Mouse (Mus musculus) intestine, embryonic 16.5 days (tissue): ENCODE measurements at regions not wholly inside any gene's neighbourhood (a gene's known extent, or its start where the extent isn't known, plus 50 kb on each side); places are given as distances from the start of the nearest gene placed in this dataset.

ENCODE experiments used
- ATAC-seq: fragments of 200-750 bp; cut with Nextera tagmentation; 2 replicates; pipeline ENCODE4 v1.8.0; 2017; ENCODE audit warnings: moderate TSS enrichment, moderate library complexity
- H3K27ac ChIP-seq: fragments of 300-500 bp; sonication (generic); 2 replicates; pipeline ENCODE4 v1.5.1; 2014; ENCODE audit warnings: mild to moderate bottlenecking, low read length
- H3K27me3 ChIP-seq: fragments of 300-500 bp; sonication (generic); replicated peaks from 2 replicates; pipeline ENCODE4 v1.6.1; 2014; ENCODE audit warnings: low read length, control low read depth, mixed read lengths; ENCODE audit not compliant: control insufficient read depth, insufficient read depth
- H3K36me3 ChIP-seq: fragments of 300-500 bp; sonication (generic); 2 replicates; pipeline ENCODE4 v1.6.1; 2014; ENCODE audit warnings: low read length, control low read depth; ENCODE audit not compliant: control insufficient read depth, insufficient read depth
- H3K4me1 ChIP-seq: fragments of 300-500 bp; sonication (generic); 2 replicates; pipeline ENCODE4 v1.6.1; 2014; ENCODE audit warnings: low read length, control low read depth, mixed read lengths; ENCODE audit not compliant: control insufficient read depth, insufficient read depth
- H3K4me2 ChIP-seq: fragments of 300-500 bp; sonication (generic); 2 replicates; pipeline ENCODE4 v1.6.1; 2014; ENCODE audit warnings: low read depth, low read length, control low read depth
- H3K4me3 ChIP-seq: fragments of 300-500 bp; sonication (generic); 2 replicates; pipeline ENCODE4 v1.5.1; 2014; ENCODE audit warnings: mild to moderate bottlenecking, low read length
- H3K9ac ChIP-seq: fragments of 300-500 bp; sonication (generic); 2 replicates; pipeline ENCODE4 v1.6.1; 2014; ENCODE audit warnings: low read depth, low read length
- H3K9me3 ChIP-seq: fragments of 300-500 bp; sonication (generic); 2 replicates; pipeline ENCODE4 v1.6.1; 2016; ENCODE audit warnings: low read length, control low read depth; ENCODE audit not compliant: control insufficient read depth
- WGBS: fragments of 180-500 bp; shearing (Covaris S2); extraction: QIAGEN DNeasy Blood & Tissue Kit; methylation state at CpG from one replicate; pipeline ENCODE4 v1.1.7; 2014; 5-methylcytosine and 5-hydroxymethylcytosine counted together

DNA sequence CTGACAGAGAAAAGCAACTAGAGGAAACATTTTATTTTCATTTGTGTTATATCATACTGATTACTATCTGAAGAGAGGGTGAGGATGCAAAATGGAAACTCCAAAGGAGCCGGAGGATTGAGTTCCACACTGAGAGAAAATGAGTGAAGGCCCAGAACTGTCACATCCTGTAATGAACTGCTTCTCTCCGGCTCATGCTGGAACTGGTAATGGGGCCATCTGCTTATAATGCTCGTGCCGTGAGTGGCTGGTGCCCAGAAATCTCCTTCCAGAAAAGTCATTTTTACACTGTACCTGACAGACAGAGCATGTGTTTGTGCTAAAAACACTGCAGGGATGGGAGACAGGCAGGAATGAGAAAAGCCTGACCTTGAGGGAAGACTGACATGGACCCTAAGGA, 483.5 kb upstream of the Pkdcc start:
- Histone ChIP-seq H3K4me3 (no peak overlapping the region), H3K27ac (no peak overlapping the region), H3K4me2 (no peak overlapping the region), H3K27me3 (no peaks in the 10 kb centered on the region), H3K36me3 (no peaks in the 10 kb centered on the region), H3K9ac (no peak overlapping the region), H3K4me1 (no peaks in the 10 kb centered on the region), H3K9me3 (no peaks in the 10 kb centered on the region)
- 73% methylated on average over 4 of the region's 4 CpGs for WGBS
- ATAC-seq, result no peak

DNA sequence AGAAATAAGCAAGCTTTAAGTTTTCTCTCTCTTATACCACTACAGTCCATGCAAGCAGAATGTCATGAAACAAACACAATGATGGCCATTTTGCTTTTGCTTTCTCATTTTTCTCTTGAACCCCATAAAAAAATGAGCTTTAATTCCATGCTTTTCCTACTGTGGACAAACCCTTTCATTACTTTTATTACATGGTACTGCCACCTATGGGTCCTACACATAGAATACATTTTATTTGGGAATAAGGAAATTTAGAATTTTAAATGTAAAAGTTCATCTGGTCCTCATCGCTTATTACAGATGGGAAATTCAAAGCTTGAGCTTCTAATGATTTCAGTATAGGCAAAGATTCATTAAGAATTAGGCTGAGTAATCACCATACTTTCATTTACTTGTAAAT, 472.6 kb upstream of the Pkdcc start:
- Histone ChIP-seq H3K36me3 (no peaks in the 10 kb centered on the region), H3K27me3 (no peaks in the 10 kb centered on the region), H3K9me3 (no peaks in the 10 kb centered on the region), H3K4me1 (no peaks in the 10 kb centered on the region), H3K4me3 (no peak overlapping the region), H3K4me2 (no peak overlapping the region), H3K27ac (no peak overlapping the region), H3K9ac (no peak overlapping the region)
- 93% methylated on average over 1 of the region's 1 CpGs for WGBS
- ATAC-seq, result no peak

DNA sequence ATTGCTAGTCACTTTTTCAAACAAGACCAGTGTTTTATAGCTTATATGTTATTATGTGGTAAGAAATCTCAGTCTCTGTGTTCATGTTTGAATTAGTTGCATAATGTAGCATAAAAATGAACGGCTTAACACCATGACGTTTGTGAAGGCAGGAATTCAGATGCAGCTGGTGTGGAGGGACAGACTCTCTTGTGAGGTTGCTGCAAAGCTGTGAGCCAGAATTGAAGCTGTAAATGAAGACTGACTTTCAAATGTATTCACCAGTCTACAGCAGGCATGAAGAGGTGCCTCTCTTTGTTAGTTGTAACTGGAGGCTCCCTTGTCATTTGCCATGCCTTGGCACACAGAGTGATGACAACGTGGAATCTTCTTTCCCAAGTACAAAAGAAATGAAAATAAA, 457.7 kb upstream of the Pkdcc start:
- H3K4me1 ChIP-seq, result no peaks in the 10 kb centered on the region
- no peak overlapping the region for H3K4me2 ChIP-seq
- H3K36me3 ChIP-seq, result no peaks in the 10 kb centered on the region
- 70% methylated on average over 3 of the region's 3 CpGs for WGBS
- no peak for ATAC-seq
- H3K9ac ChIP-seq, result no peak overlapping the region
- no peaks in the 10 kb centered on the region for H3K9me3 ChIP-seq
- no peaks in the 10 kb centered on the region for H3K27me3 ChIP-seq
- H3K27ac ChIP-seq, result no peak overlapping the region
- H3K4me3 ChIP-seq, result no peak overlapping the region

DNA sequence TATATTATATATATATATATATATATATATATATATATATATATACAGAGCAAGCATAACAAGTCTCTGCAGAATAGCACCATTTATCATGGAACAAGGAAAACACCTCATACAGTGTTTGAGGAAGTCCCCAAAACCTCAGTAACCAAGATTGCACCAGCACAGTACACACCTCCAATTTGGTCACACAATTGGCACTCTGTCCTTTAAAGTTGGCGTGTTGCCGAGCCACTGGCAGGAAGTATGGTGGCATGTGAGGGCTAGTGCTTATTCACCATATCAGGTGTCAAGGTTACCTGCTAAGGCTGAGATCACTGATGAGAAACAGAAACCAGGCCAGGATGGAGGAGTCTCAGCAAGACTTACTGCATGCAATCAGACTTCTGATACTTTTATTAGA, 436.0 kb upstream of the Pkdcc start:
- no peaks in the 10 kb centered on the region for H3K9me3 ChIP-seq
- H3K36me3 ChIP-seq, result no peaks in the 10 kb centered on the region
- 89% methylated on average over 2 of the region's 2 CpGs for WGBS
- ATAC-seq, result no peak
- no peaks in the 10 kb centered on the region for H3K27me3 ChIP-seq
- no peak overlapping the region for H3K4me3 ChIP-seq
- H3K4me1 ChIP-seq, result no peaks in the 10 kb centered on the region
- no peak overlapping the region for H3K4me2 ChIP-seq
- no peak overlapping the region for H3K9ac ChIP-seq
- no peak overlapping the region for H3K27ac ChIP-seq

DNA sequence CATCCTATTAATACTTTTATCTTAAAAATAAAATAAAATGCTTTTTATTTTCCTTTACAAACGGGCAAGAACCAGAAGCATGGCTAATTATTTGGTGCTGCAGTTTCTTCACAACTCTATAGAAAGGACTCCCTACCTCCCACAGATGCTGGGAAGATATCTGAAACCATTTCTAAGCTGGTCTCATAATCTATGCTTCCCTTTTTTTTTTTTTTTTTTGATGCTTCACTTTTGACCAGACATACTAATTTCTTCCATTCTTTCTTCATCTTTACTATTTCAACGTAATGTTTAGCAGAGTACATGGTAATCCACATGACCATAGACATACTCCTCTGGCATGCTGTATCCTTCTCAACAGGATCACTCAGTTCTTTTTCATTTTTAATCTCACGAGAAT, 393.0 kb upstream of the Pkdcc start:
- no peak overlapping the region for H3K4me2 ChIP-seq
- H3K9me3 ChIP-seq, result no peaks in the 10 kb centered on the region
- no peak overlapping the region for H3K27ac ChIP-seq
- WGBS, result 69% methylated on average over 3 of the region's 3 CpGs
- H3K4me3 ChIP-seq, result no peak overlapping the region
- no peak for ATAC-seq
- H3K9ac ChIP-seq, result no peak overlapping the region
- no peaks in the 10 kb centered on the region for H3K27me3 ChIP-seq
- no peaks in the 10 kb centered on the region for H3K36me3 ChIP-seq
- no peaks in the 10 kb centered on the region for H3K4me1 ChIP-seq

DNA sequence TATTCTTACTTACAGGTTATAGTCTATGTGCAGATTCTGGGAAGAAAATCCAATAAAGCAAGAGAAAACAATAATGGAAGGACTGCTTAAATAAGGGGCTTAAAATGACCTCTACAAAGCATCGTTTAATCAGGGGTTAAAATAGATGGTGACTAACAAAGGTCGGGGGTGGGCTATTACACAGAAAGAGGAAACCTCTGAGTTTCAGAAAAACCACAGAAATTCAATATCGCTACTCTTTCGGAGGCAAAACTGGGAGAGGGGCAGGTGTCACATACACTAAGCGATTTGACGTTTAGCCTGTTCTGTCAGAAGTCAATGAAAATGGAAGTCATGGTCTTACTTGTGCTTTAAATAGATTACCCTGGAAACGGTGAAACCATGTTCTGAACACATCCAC, 391.0 kb upstream of the Pkdcc start:
- 82% methylated on average over 7 of the region's 7 CpGs for WGBS
- Histone ChIP-seq H3K27me3 (no peaks in the 10 kb centered on the region), H3K9ac (no peak overlapping the region), H3K4me1 (no peaks in the 10 kb centered on the region), H3K36me3 (no peaks in the 10 kb centered on the region), H3K9me3 (no peaks in the 10 kb centered on the region), H3K4me2 (no peak overlapping the region), H3K4me3 (no peak overlapping the region), H3K27ac (no peak overlapping the region)
- ATAC-seq, result no peak

DNA sequence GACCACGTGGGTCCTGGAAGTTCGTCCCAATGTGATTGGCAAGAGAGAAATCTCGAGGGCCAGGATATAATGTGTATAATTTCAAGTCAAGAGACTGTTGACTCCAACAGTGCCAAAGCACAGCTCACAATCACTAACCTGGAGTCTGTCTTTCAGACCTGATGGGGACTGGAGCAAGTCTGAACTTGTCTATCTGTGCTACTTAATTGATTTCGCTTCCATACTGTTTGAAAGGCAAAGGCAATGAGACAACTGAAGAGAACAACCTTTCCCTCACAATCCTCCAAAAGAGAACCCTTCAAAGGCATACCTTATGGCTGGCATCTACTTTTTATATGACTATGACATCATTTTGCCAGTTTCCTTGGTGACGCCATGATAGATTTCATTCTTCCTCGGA, 390.5 kb upstream of the Pkdcc start:
- H3K36me3 ChIP-seq, result no peaks in the 10 kb centered on the region
- H3K4me1 ChIP-seq, result no peaks in the 10 kb centered on the region
- H3K27ac ChIP-seq, result no peak overlapping the region
- H3K9me3 ChIP-seq, result no peaks in the 10 kb centered on the region
- H3K4me2 ChIP-seq, result no peak overlapping the region
- no peak overlapping the region for H3K4me3 ChIP-seq
- H3K27me3 ChIP-seq, result no peaks in the 10 kb centered on the region
- WGBS, result 91% methylated on average over 6 of the region's 6 CpGs
- no peak overlapping the region for H3K9ac ChIP-seq
- ATAC-seq, result no peak

DNA sequence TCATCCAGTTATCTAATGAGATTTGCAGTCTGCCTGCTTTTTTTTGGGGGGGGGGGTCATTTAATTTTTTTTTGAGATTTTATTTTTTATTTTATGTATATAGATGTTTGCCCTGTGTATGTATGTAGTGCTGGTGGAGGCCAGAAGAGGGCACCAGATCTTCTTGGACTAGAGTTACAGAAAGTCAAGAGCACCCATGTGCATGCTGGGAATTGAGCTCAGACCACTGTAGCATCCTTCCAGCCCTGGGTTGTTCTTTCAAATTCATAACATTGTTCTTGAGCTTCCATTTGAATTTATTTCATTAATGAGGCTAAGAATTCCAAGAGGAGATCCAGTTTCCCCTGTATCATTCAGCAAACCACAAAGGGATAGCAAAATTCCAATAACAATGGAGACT, 387.9 kb upstream of the Pkdcc start:
- no peaks in the 10 kb centered on the region for H3K4me1 ChIP-seq
- H3K27me3 ChIP-seq, result no peaks in the 10 kb centered on the region
- no peak overlapping the region for H3K4me3 ChIP-seq
- no peak overlapping the region for H3K9ac ChIP-seq
- H3K4me2 ChIP-seq, result no peak overlapping the region
- H3K9me3 ChIP-seq, result no peaks in the 10 kb centered on the region
- H3K36me3 ChIP-seq, result no peaks in the 10 kb centered on the region
- H3K27ac ChIP-seq, result no peak overlapping the region
- ATAC-seq, result no peak

DNA sequence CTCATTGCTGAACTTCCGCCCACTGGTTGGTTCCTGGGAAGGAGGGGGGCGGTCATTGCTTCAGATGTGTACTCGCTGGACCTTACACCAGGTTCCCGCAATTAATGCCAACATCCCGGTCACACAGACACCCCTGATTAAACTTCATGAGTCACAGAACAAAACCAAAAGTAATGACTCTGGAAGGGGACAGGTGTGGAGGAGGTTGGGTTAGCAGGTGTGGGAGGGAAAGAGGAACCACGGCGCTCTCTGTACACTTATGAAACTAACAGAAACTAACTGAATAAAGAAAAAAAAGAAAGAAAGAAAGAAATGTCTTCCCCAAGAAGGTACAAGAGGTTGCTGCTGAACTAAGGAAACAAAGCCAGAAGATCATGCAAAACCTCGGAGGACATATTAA, 387.3 kb upstream of the Pkdcc start:
- 95% methylated on average over 8 of the region's 8 CpGs for WGBS
- H3K36me3 ChIP-seq, result no peaks in the 10 kb centered on the region
- H3K27ac ChIP-seq, result no peak overlapping the region
- H3K4me2 ChIP-seq, result no peak overlapping the region
- H3K4me3 ChIP-seq, result no peak overlapping the region
- no peaks in the 10 kb centered on the region for H3K9me3 ChIP-seq
- no peak overlapping the region for H3K9ac ChIP-seq
- H3K4me1 ChIP-seq, result no peaks in the 10 kb centered on the region
- ATAC-seq, result no peak
- no peaks in the 10 kb centered on the region for H3K27me3 ChIP-seq

DNA sequence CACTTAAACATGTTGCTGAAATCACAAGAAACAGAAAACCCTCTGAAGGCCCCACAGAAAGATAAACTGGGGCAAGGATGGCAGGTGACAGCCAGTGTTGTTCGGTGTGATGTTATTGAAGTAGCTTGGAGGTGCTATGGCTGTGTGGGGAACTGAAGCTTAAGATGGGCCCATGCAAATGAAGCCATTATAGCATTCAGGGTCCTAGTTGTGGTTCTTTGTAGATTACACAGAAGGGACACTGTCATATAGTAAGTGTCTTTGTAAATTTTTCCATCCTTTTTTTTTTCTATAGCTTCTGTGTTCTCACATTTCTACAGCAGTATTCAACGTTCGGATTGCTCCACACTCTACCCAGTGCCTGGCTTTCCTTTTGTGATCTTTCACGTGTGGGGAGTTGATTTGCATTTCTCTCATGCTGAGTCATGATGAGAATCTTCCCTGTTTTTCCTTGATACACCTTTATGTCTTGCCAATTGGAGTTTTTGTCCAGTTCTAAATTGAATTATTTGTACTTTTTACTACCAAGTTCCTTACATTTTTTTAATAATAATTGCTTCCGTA, 386.6 kb upstream of the Pkdcc start:
- no peak overlapping the region for H3K4me3 ChIP-seq
- H3K9ac ChIP-seq, result no peak overlapping the region
- H3K27me3 ChIP-seq, result no peaks in the 10 kb centered on the region
- no peak overlapping the region for H3K27ac ChIP-seq
- no peak overlapping the region for H3K4me2 ChIP-seq
- 82% methylated on average over 5 of the region's 5 CpGs for WGBS
- H3K36me3 ChIP-seq, result no peaks in the 10 kb centered on the region
- H3K4me1 ChIP-seq, result no peaks in the 10 kb centered on the region
- H3K9me3 ChIP-seq, result no peaks in the 10 kb centered on the region
- no peak for ATAC-seq
